Mouse (Mus musculus): Measurements from ENCODE around the gene Acat3.
"Not testable (repeated sequence)": the region's sequence is repeated elsewhere in the genome, so short reads cannot be mapped to it uniquely, and the experiment has no call there.

Acat3 gene

DNA sequence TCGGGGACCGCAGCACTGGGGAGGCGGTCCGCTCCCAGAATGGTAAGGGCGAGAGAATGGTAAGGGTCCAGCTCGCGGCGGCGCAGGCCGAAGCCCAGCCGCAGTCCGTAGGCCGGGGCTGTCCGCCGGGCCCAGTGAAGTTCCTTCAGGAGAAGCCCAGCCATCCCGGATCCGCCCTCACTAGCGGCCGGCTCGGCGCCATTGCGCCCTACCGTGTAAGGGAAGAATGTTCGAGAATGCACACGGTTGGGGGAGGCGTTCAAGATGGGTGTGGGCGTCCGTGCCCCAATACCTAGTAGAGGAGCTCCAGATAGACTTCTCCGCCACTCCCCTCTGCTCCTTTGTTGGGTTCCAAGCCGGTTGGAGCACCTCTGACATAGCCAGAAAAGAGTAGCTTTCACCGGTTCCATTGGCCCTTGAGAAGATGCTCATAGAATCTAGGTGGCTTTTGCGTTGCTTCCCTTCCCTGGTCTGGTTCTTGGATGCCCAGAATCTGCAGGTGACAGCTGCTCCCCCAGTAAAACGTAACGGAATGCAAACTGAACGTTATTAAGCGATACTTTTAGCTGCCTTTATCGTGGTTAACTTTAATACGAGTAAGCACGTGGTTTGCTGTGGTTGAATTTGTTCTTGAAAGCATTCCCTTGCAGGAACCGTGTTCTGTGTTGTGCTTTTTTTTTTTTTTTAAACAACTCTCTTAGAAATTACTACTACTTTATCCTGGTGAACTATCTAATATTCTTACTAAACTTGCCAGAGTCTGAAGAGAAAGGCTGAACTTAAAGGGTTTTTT is 23.6 kb downstream of the Acat3 start:
- DNase-seq: peak; percentile 72

DNA sequence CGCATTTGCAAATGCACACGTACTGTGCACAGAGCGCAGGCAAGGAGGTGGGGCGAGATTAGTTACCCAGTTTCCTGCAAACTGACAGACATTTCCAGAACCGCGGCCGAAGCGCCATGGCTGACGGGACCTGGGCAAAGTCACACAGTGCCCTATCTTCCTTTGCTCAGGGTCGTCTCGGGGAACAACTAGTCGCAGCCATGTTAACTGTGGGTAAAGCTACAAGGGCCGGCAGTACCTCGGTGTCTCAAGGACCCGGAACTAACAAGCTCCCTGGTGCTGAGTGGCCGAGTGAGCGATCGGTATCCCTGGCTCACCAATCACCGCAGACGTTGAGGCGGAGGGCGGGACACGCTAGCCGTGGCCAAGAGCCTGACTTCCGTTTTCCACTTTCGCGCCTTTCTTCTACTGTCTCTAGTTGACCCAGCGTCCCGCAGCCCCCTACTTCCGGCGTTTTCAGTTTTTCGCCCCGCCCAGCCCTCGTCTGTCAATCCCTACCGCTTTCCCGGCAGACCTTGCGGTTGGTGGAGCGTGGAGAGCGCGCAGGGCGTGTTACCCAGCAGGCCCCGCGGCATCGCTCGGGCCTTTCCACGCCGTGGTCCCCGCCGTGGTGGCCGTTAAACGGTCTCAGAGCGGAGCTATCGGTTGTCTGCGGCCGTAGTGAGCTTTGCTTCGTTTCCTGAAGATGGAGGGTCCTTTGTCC is 24.4 kb downstream of the Acat3 start, which contains the start of gene Mrpl18:
Gene Mrpl18 (minus strand): TSS at position 465 of the 703 bp plus-strand sequence.
- peak; percentile 97 for DNase-seq

DNA sequence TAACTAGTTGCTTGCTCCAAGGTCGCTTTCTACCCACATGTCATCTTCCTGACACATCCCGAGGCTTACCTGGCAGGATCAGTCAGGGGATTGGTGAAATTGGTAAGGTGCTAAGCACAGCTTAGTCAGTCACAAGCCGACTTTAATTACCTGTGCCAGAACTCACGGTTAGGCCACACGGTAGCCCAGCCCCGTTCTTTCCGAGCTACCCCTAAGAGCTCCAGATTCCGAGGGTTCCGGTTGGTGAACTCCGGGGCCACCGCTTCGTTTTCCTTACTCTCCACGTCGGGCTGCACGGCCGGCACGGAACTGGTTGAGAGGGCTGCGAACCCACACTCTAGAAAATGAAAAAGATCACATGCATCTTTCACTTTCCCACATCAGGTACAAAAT is 24.9 kb downstream of the Acat3 start, which contains the start of gene Tcp1:
Gene Tcp1 (plus strand): TSS at position 214 of the 393 bp plus-strand sequence.
- DNase-seq: no peak

DNA sequence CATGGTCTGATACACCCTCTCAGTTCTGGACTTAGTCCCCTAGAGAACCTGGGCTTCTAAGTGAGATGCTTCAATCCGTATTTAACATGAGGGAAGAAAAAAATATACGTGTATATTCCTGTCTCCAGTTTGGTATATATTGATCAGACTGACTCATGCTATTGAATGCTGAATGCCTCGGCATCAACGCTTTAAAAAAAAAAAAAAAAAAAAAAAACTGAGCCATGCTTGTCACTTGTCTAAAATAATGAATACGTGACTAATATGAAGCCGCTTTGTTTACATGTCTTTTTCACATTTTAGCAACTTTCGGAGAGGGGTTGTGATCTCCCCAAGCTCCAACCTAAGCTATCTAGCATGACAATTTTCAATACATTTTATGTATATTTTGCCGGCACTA is 30.0 kb downstream of the Acat3 start:
- no peak for DNase-seq

DNA sequence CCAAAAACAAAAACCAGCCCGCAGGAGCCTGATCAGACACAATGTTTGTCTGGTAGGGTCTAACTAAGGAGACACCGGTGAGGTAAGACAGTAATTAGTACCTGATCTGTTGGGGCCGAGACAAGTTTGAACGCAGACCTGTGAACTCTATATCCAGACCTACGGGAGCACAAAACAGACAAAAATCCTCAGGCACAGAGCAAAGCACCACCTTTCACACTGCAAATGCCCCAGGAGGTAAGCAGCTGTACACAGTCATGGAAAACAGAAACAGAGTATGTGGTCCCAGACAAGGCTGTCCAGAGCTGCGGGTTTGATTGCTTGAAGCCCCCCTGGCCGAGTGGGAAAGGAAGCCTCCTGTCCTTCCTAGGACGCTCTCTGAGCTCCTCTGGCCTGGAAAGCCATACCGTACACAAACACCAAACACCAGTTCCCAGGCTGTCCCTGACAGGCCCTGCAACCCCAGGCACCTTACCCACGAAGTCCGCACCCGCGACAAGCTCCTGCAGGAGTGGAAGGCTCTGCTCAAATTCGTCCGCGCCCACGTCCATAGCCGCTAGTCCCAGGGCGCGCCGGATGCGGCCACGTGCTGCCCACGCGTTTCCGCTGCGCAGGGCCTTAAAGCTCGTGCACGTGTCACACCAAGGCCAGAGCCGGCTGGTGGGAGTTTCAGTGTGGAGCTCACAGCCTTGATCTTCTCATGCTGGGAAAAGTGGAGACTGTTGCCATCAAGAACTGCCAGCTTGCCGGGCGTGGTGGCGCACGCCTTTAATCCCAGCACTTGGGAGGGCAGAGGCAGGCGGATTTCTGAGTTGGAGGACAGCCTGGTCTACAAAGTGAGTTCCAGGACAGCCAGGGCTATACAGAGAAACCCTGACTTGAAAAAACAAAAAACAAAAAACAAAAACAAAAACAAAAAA is 30.8 kb downstream of the Acat3 start, which contains the start of gene Pnldc1:
Gene Pnldc1 (minus strand): TSS at position 870 of the 920 bp plus-strand sequence.
- no peak for DNase-seq

DNA sequence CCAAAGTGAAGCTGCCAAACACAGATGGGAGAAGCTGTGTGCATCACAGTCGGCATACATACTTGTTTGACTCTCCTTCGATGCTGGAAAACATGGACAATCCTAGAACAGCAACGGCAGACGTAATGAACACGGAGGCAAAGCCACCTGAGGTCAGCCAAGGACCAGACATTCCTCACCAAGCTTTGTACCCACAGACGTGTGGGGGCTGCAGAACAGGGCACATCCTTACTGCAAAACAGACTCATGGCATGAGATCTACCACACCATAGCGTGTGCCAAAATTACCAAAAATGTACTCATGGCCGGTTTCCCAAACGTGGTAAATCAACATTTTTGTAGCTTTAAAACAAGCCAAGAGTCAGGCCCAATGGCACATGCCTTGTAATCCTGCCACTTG is 34.0 kb downstream of the Acat3 start:
- no peak for DNase-seq

DNA sequence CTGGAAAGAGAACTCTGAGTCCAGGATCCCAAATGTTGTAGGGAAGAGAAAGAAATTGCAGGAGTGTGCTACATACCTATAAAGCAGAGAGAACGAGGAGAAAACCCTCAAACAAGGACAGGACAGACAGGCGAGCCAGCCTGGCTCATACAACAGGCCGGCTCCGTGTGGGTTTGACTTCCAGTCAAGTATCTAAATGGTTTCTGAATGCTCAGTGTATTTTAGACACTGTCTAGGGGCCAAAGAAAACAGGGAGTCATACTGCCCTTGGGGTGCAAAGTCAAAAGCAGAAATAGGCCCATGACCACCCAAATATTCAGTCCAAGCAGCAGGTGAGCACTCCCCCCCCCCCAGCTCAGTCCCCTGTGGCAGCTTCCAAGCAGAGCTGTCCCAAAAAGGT is 34.6 kb downstream of the Acat3 start:
- peak; percentile 1 for DNase-seq

DNA sequence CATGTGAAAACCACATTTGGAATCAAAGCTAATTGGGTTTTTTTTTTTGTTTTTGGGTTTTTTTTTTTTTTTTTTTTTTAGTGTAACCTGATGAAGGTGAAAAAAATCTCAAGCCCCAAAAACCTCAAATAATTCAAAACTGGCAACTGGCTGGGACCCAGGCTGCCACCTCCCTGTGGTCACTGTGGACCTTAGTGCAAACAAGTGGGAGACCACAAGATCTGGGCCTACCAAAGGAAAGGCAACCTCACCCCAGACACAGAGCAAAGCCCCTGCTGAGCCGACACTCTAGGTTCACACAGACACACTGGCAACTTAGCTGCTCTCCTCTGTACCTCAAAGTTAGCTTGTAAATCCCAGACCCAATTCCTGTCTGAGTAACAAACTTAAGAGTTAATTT is 36.1 kb downstream of the Acat3 start:
- DNase-seq: peak; percentile 1

DNA sequence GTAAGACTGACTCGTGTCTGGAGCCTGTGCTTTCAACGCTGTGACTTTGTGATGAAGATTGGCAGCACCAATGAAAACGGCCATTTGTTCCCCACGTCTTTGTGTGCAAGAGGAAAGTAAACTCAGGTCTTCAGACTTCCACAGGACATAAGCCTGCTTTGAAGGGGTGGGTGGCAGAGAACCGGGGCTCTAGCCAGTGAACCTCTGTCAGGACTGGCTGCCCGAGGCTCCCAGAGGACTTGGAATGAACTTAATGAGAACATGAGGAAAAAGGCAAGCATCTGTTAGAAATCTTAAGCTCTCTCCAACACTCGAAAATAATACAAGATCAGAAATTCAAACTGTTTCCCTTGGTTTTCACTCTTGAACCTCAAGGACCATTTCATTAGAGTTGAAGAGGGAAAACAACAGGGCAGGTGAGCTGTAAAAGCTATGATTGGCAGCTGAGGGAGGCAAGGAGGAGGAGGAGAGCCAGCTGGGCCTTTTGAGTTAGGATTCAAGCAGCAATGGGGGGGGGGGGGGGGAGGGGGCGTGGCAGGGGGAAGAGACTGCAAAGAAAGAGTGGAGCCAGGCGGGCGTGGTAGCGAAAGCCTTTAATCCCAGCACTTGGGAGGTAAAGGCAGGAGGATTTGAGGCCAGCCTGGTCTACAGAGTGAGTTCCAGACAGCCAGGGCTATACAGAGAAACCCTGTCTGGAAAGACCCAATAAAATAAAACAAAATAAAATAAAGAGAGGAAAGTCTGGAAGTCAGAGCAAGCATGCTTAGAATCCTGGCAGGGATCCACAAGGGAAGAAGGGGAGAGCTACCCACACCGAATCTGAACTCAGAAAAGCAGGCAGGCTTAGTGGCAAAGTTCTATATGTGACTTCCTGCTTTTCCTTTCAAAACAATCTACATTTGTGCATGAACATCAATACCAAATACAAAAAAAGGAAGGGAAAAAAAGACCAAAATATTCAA is 36.7 kb downstream of the Acat3 start:
- peak; percentile 3 for DNase-seq

DNA sequence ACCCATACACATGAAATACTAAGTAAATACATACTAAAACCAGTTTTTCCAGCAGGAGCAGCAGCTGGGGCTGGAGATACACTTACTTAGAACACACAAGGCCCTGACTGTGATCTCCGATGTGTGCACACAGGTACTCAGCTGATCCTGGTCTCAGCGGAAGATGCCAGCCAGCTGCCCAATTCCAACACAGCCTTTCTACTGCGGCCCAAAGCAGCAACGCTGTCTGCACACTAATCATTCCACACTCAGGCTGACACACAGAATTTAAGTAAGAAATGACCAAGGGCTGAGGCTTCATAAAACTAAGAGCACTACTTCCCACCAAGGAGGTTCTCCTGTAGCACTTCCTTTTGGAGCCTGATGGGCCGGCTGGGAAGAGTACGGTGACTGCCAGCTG is 38.1 kb downstream of the Acat3 start:
- no peak for DNase-seq

DNA sequence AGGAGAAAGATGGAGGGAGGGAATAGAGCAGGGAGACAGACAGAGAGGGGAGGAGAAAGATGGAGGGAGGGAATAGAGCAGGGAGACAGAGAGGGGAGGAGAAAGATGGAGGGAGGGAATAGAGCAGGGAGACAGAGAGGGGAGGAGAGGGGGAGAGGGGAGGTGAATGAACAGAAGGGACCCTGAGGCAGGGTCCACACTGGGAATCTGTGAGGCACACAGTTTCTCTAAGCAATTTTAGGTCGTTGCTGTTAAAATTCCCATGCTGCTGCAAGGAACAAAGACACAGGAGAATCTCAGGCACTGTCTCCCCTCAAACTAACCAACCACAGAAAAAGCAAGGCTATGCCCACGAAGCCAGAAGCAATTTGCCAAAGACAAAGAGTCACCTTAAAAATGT is 41.8 kb downstream of the Acat3 start:
- DNase-seq: not testable (repeated sequence)

DNA sequence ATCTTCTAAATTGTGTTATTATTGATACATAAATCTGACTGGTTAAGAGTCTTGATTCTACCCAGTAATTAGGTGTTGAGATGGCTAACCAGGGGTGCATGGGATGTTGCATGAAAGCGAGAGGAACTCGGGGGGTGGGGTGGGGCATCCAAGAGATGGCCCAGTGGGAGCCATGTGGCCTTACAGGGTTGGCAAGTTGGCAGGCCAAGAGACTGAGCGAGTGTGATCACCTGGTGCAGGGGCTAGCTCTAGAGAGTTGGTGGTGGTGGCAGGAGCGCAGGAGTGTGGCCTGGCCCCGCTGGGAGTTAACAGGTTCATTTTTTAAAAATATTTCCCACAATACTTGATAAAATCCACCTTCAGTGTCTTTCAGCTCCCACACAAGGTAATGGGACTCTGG is 42.7 kb downstream of the Acat3 start:
- no peak for DNase-seq

DNA sequence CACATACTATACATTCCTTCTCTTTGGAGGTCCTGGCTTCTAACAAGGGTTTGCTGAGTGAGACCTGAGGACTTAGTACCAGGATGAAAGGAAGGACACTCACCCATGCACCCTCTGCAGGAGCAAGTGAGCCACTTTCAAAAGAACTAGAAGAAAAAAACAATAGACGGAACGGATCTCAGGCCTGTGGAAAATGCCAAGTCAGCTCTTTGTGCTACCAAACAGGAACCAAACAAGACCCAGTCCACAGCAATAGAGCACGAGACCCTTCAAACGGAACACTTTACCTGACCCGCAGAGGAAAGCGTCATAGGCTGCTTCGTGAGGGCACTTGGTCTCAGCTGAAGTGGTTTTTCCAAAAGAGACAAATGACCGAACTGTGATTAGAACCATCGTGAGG is 48.4 kb downstream of the Acat3 start:
- no peak for DNase-seq

DNA sequence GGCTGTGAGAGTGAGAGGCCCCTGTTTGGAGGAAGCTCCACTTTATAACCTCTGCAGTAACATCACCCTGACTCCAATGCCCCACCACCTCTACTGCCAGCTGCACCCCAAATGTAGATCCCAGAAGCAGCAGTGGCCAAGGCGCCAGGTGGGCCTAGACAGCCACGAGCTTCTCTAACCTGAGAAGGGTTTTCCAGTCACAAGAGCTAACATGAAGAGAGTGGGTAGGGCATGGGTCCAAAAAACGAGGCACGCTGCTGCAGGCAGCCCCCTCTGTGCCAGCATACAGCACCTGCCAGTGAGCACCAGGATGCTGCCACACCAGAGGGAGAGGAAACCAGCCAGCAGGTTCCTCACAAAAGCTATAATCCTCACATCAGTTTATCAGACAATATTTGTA is 49.3 kb downstream of the Acat3 start:
- DNase-seq: no peak

DNA sequence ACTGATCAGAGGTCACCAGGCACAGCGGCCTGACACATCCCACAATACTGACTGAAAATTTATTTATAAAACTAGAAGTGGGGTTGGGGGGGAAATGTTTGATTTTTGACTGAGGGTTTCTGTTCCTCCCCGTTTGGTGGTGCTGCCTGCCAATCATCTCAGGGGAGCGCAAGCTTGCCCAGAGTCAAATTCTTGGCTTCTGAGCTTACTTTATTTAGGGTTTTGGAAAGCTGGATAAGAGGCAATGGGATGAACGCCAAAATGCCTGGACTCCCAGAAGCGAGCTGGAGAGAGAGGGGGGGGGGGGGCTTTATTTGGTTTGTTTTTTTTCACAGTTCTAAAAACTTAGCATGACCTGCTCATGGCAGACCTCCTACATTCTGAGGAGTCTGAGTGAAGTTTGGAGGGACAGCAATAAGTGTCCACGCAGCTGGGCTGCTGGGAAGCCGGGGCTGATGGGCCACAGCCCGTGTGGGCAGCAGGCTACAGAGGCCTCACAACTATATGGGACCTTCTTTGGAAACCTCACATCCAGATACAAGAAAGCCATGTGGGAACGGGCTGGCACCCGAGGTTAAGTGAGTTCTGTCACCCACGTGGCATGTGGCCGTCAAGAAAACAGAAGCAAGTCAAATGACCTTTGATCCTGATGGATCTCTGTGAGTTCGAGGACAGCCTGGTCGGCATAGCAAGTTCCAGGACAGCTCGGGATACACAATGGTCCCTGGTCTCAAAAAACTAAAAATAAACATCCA is 53.2 kb downstream of the Acat3 start:
- DNase-seq: no peak

DNA sequence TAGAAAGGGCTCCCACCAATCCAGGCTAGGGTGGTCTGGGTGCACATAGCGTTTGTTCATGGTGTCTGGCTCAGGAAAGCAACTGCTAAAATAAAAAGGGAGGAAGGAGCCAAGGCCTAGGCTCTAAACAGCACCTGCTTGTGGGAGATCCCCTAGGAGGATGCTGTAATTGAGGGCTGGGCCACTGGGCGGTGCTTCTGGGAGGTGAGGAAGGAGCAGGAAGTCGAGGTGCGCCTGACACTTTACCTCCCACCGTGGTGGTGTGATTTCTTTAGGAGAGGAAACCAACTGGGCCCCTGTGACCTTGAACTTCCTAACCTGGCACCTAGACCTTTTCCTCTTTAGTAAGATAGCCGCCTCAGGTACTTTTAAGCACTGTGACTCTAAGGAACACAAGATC is 53.8 kb downstream of the Acat3 start:
- peak; percentile 62 for DNase-seq

DNA sequence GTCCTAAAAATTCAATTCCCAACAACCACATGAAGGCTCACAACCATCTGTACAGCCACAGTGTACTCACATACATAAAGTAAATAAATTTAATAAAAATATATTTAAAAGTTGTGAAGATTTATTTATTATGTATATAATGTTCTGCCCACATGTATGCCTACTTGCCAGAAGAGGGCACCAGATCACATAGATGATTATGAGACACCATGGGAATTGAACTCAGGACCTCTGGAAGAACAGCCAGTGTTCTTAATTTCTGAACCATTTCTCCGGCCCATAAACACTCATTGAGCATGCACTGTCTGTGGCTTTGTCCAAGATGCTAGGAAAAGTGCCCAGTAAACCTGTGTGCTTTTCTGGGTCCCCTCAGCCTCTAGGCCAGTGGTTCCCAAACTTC is 59.2 kb downstream of the Acat3 start:
- DNase-seq: no peak

DNA sequence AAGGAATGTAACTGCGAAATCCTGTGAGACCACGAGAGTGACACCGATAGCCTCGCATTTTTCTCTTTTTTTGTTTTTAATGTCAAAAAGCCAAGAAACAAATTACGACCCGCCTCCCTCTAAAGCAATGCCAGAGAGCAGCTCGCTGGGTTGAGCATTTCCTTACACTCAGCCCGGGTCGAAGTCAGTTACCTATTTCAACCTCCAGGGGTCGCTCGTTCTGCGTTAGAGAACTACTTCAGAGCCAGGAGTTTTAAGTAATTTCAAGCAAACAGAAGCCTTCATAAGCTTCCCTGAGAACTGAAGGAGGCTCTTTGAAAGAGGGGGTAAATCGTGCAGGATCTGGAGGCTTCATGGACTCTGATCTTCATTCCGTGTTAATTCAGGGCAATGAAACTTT is 60.2 kb downstream of the Acat3 start:
- peak; percentile 88 for DNase-seq

DNA sequence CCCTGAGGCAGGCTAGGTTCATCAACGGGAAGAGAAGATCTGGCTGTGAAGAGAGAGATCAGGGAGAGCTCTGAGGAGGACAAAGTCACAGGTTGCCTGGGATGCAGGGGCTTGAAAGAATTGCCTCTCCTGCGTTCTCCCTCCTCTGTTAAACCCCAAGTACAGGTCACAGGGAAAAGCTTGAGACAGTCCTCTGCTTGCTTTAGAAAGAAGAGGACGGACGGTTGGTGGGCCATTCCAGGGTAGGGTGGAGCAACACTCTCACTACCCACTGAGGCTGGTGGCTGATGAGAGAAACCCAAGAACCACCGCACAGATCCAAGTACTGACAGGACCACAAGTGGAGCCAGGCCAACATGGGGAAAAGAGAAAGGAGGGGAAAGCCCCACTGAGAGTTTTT is 64.7 kb downstream of the Acat3 start, which contains the start of gene Mrgprh:
Gene Mrgprh (plus strand): TSS at position 301 of the 400 bp plus-strand sequence.
- no peak for DNase-seq
